Mouse (Mus musculus) yolk sac, embryonic 10.5 days (tissue): ENCODE data around the gene Gm42906.

Experiments
- DNase-seq: peaks from one replicate; pipeline ENCODE4 v3.0.0-alpha.2; 2017; ENCODE audit warnings: low spot score

Gene Gm42906

GRCm38 (mm10) chr5:151296244-151296643 is 131.7 kb downstream of the Gm42906 start:
- no peak for DNase-seq

- no peak for DNase-seq
Measured at GRCm38 (mm10) chr5:151293591-151293990, 134.4 kb downstream of the Gm42906 start.

GRCm38 (mm10) chr5:151292310-151292709 is 135.7 kb downstream of the Gm42906 start:
- no peak for DNase-seq

- no peak for DNase-seq
Measured at GRCm38 (mm10) chr5:151286331-151286730, 141.6 kb downstream of the Gm42906 start.

DNA sequence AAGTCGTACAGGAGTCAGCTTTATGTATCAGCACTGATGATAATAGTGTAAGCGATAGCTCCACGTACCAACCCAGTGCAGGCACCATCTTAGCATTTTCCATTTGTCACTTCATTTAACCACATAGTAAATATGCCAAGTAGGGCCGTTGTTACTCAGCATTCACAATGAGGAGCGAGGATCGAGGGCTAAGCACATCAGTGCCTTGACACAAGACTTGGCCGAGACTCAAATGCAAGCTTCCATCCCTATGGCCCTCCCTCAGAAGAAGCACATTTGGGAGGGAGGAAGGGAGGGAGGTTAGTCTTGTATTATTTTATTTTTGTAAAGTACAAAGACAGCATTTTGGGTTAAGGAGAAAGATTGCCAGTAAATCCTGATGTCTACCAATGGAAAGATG is 148.4 kb downstream of the Gm42906 start:
- DNase-seq, result no peak

DNA sequence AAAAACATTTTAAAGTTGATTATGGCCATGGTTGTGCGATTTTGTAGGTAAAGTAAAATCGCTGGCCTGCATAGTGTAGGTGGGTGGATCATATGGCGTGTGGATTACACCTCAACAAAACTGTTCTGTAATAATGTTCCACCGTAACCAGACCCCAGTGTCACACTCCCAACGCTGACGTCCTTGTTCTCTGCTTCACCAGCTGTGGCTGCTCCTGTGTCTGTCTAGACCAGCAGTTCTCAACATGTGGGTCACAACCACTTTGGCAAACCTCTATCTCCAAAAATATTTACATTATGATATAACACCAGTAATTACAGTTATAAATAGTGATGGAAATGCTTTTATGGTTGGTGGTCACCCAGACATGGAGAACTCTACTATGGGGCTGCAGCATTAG is 150.0 kb downstream of the Gm42906 start:
- DNase-seq, result no peak

- DNase-seq, result no peak
Measured at GRCm38 (mm10) chr5:151275986-151276385, 152.0 kb downstream of the Gm42906 start.

- DNase-seq, result no peak
Measured at GRCm38 (mm10) chr5:151274265-151274664, 153.7 kb downstream of the Gm42906 start.

- no peak for DNase-seq
Measured at GRCm38 (mm10) chr5:151270815-151271214, 157.1 kb downstream of the Gm42906 start.

- no peak for DNase-seq
Measured at GRCm38 (mm10) chr5:151266896-151267634, 160.9 kb downstream of the Gm42906 start.

DNA sequence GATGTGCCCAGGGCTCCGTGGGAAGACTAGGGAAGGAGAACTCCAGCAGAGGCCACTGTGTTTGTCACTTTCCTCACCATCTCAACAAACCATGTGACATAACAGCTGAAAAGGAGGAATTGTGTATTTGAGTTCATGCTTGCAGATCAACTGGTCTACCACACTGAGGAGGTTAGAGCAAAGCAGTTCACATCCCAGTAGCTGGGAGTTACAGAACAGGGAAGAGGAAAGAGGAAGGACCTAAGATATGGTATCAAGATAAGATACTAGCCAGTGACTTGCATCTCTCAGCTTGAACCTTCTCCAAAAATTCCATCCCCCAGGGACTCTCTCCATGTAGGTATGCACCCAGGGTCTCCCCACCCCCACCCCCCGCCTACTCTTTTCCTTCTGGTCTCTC is 166.4 kb downstream of the Gm42906 start:
- no peak for DNase-seq

DNA sequence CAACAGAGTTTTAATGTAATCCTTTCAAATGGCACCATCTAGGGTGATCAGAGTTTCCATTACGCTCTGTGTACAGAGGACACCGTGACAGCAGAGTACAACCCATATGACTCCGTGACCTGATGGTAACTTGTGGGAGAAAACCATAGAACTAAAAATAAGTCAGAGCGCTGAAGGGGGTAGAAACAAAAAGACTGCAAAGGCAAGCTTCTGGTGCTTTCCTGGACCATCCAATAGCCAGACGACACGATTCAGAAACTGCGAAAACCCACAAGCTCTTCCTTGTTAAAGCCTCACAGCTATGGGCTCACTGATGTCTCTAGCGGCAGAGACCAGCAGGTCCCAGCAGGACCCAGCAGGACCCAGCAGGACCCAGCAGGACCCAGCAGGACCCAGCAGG is 175.8 kb downstream of the Gm42906 start:
- DNase-seq, result no peak

DNA sequence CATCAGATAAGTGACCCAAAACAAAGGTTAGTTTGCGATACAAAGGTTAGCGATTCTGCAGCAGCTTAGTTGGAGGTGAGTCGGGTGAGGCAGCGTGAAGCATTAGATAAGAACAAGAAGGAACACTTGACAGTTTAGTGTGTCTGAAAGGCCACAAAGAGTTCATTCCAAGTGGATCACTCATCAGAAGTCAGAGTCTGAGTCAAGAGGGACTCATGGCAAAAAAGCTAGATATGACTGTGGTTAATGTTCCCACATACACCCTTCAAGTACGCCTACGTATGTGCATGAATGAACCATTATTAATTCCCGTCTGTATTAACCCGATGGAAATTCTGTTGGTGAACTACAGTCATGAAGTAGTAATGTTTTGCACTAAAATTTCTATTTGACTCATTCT is 176.3 kb downstream of the Gm42906 start:
- no peak for DNase-seq

- no peak for DNase-seq
Measured at GRCm38 (mm10) chr5:151248671-151249620, 179.0 kb downstream of the Gm42906 start.

DNA sequence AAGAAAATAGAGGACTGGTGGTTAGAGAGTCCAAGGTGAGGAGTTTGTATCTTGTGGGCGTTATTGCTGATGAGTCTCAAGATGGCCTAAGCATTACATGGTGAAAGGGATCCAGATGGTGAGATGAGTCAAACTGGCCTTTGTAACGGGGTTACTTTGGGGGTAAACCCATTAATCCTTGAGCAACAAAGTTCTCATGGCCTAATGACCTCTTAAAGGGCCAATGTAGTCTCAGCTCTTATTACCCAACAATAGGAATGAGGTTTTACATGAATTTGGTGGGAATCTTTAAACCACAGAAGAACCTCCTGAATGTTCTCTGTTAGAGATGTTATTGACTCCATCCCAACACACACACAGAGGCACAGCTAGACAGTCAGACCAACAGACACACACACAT is 179.9 kb downstream of the Gm42906 start:
- DNase-seq, result no peak

DNA sequence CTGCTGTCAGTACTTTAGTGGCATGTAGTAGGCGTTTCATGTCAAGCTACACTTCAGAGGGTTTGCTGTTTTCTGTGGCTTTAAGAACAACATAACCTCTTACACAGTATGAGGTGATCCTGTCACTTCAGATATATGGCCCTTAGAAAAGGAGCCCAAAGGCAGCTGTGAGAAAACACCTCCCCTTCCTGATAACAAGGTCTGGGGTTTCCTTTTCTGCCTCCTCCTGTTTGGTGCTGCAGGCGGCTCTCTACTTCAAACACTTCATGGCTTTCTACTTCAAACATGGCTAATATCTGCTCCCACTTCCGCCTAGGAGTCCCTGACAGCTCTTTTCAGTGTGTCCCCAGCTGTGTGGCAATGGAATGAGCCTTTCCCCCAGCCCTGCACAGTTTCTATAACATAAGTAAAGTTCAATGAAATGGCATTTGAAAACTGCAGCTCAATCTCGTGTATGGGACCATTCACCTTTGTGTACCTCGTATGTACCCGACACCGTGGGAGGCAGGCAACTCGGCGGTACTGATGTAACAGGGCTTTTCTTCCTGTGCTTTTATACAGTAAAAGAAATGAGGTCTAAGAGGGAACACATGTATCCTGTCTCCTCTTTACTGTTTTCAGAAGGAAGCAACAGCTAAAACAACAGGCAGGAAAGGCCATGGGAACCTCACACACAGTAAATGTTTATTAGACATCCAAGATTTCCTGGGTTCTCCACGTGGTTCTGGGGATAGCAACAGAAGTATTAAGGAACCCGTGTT is 180.7 kb downstream of the Gm42906 start:
- DNase-seq, result no peak

DNA sequence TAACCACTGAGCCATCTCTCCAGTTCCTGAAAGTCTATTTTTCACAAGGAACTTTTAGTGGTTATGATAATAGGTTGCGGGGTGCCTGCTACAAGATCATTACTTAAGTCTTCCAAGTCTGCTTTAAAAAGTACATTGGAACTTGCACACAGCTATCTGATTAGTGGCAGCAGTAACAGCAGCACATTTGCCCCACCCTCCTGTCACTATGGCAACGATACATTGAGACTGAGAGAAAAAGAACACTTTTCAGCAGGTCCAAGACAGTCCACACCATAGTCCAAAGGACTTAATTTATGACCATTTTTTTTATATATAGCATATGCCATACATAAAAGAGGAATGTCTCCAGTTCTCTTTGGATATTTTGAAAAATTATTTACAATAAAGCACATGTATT is 181.7 kb downstream of the Gm42906 start:
- no peak for DNase-seq

DNA sequence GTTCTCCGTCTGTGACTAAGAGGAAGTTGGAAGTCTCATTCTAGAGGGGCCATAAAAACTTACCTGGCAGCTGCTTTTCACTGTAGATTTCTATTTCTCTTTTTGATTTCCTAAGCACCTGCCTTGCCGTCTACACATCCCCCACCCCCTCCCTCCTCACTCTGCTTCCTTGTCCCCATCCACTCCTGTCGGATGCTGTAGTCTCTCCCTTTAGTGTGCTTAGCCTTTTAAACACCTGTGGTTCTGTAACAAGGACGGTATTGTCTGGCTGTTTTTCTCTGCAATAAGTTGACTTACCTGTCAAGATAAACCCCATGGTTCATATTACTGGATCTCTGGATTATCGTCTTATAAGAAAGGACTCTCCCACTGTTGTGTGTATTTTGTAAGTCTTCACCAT is 182.4 kb downstream of the Gm42906 start:
- DNase-seq, result no peak

DNA sequence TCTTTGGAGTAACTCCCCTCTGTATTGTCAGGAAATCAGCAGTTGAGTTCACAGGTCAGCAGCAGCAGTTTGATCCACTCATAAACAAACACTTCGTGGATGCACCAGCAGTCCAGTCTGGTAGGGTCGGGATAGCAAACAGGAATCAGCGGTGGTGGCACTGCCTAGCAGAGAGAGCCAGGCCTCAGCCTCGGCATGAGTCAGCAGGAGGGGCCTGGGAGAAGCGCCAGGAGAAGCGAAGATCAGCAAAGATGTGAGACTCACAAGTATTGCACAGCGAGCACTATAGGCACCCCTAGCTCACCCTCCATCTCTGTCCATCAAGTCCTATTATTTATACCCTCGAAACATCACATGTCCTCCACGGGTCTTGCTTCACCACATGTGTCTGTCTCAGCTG is 189.2 kb downstream of the Gm42906 start:
- no peak for DNase-seq

DNA sequence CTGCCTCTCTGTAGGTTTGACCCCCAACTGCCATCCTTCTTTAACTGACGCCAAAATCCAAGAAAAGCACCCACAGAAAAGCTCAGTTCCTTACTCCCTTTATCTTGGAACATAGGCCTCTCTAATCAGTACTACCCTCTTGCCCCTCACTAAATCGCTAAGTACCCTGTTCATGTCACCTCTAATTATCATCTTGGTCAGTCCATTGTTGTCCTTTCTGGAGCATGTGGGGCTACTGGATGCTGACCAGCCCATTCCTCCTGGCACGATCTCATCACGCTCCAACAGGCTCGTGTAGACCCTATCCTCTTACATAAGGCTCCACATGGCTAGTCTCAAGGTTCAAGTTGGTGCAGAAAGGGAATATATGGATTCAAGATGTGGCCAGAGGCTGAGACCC is 191.6 kb downstream of the Gm42906 start:
- no peak for DNase-seq

- peak; percentile 54 for DNase-seq
Measured at GRCm38 (mm10) chr5:151233400-151234031, 194.4 kb downstream of the Gm42906 start, which contains the start of gene Stard13. Gene Stard13 (minus strand): TSS chr5:151233836.
